Mouse (Mus musculus): ENCODE measurements around the gene Cryaa. TPM values are rescaled to one million over a fixed set of nuclear protein-coding genes. Genes with fewer than 3 reads are reported as not detected.
A peak's percentile ranks its signal among the peaks of the same experiment; 100 is the strongest.

Cryaa gene
- not detected in 2 replicates for polyA plus RNA-seq (2015; fragmentation: Nextera tagmentation; extraction: Ambion mirVana)

DNA sequence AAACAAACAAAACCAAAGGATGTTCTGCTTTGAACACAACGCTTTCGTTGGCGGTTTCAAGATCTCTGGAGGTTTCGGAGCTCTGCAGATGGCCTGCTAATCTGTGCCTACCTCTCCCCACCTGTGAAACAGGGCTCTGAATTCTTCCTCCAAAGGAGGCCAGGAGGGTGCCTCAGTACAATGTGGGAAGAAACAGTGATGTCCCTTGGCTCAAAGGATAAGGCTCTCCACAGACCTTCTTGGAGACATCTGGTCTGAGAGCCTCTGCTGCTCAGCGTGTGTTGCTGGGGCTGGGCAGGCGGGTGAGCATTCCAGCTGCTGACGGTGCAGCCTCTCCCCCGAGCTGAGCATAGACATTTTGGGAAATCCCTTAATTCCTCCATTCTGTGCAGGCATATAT is at the start of gene Cryaa:
Cryaa (plus strand) TSS at position 301 of the 400 bp plus-strand sequence.
- H3K4me2 ChIP-seq (ENCODE audit: low read length), result no peak within 1 kb of the TSS
- H3K27me3 ChIP-seq (replicated peaks; ENCODE audit: control insufficient read depth, insufficient read depth, low read length), result no peaks in the 10 kb centered on the region
- ATAC-seq, result no peak
- 81% methylated on average over 8 of the region's 8 CpGs for WGBS
- H3K4me3 ChIP-seq (replicated peaks; ENCODE audit: low read length), result no peak within 1 kb of the TSS
- H3K36me3 ChIP-seq (ENCODE audit: control insufficient read depth, insufficient read depth), result no peaks in the 10 kb centered on the region
- H3K9ac ChIP-seq (replicated peaks; ENCODE audit: low read depth, low read length), result no peak within 1 kb of the TSS
- H3K9me3 ChIP-seq (ENCODE audit: control insufficient read depth, low read length), result no peaks in the 10 kb centered on the region
- H3K27ac ChIP-seq (ENCODE audit: low read length), result no peak within 1 kb of the TSS
- no peaks in the 10 kb centered on the region for H3K4me1 ChIP-seq (replicated peaks; ENCODE audit: control insufficient read depth, insufficient read depth, low read length)

DNA sequence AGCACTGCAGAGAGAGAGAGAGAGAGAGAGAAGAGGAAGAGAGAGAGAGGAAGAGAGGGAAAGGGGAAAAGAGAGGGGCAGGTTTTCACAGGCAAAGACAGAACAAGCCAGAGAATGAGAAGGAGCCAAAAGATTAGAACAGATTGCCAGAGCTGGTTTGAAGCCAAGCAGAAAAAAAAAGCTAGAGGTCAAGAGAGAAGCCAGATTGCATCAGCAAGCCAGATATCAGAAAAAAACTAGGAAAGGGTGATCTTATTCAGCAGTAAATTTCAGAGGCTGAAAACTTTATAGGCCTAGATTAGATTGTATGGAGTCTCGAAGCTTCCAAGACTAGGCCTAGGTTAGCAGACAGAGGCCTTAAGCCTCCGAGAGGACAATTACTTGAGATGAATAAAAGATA is 49.6 kb upstream of the Cryaa start:
- no peaks in the 10 kb centered on the region for H3K4me1 ChIP-seq (replicated peaks; ENCODE audit: control insufficient read depth, insufficient read depth, low read length)
- ATAC-seq, result no peak
- no peaks in the 10 kb centered on the region for H3K9me3 ChIP-seq (ENCODE audit: control insufficient read depth, low read length)
- H3K27ac ChIP-seq (ENCODE audit: low read length), result no peak overlapping the region
- no peaks in the 10 kb centered on the region for H3K36me3 ChIP-seq (ENCODE audit: control insufficient read depth, insufficient read depth)
- H3K9ac ChIP-seq (replicated peaks; ENCODE audit: low read depth, low read length), result no peak overlapping the region
- H3K27me3 ChIP-seq (replicated peaks; ENCODE audit: control insufficient read depth, insufficient read depth, low read length), result no peaks in the 10 kb centered on the region
- no peak overlapping the region for H3K4me3 ChIP-seq (replicated peaks; ENCODE audit: low read length)
- WGBS, result 93% methylated on average over 2 of the region's 2 CpGs
- H3K4me2 ChIP-seq (ENCODE audit: low read length), result no peak overlapping the region

DNA sequence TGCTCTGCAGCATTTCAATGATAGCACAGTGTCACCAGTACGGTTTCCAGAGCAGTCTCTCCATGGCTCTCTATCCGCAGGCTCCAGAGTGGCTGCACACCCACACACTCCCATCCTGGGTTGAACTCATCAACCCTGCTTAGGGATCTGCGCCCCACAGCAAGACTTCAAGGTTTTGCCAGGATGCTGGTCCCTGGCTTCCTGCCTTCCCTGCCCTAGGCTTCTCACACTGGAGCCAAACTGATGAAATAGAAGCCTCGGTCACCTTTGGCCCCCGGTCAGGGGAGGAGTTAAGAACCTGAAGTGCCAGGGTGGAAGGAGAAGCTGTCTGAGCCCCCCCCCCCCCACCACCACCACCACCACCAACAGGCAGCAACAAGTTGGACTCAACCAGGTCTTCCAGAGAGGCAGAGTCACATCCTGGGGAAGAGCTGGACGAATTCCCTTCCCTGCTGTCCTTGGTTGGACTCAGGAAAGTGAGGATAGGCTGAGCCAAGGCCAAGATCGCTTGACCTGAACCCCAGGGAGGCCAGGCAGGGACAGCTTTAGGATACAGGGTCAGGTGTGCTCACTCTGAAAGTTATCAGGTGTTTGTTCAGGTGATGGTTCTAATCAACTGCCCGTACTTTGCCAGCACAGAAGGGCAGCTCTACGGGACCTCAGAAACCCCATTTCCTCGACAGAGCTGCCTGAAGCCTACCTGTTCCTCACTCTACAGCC is 46.4 kb upstream of the Cryaa start:
- H3K4me3 ChIP-seq (replicated peaks; ENCODE audit: low read length), result no peak overlapping the region
- WGBS, result 84% methylated on average over 10 of the region's 10 CpGs

DNA sequence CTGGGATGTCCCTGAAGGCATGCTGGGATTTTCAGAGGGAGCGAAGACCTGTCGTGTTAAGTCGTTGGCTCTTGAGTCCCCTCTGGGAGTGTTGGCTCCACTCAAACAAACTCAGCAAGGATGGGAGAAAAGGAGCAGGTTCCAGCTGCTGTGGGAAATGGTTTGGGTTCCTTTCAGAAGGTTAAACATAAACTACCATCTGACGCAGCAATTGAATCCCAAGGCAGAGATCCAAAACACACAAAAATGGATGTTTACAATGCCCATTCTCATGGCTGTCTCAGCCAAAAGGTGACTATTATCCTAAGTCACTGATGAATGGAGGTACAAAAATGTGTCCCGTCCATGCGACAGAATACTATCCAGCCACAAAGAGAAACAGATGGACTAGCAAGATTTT is 44.6 kb upstream of the Cryaa start:
- Histone ChIP-seq H3K9me3 (ENCODE audit: control insufficient read depth, low read length) (no peaks in the 10 kb centered on the region), H3K4me2 (ENCODE audit: low read length) (no peak overlapping the region), H3K36me3 (ENCODE audit: control insufficient read depth, insufficient read depth) (no peaks in the 10 kb centered on the region), H3K27me3 (replicated peaks; ENCODE audit: control insufficient read depth, insufficient read depth, low read length) (peaks cover 4% of the 10 kb centered on the region; the same call in 1 of the 2 replicates), H3K9ac (replicated peaks; ENCODE audit: low read depth, low read length) (no peak overlapping the region), H3K4me3 (replicated peaks; ENCODE audit: low read length) (no peak overlapping the region), H3K4me1 (replicated peaks; ENCODE audit: control insufficient read depth, insufficient read depth, low read length) (peaks cover 19% of the 10 kb centered on the region), H3K27ac (ENCODE audit: low read length) (no peak overlapping the region)
- no peak for ATAC-seq
- WGBS, result 69% methylated on average over 6 of the region's 6 CpGs

More for the DNA sequence above, 46.4 kb upstream of the Cryaa start:
- Histone ChIP-seq H3K9ac (replicated peaks; ENCODE audit: low read depth, low read length) (no peak overlapping the region), H3K36me3 (ENCODE audit: control insufficient read depth, insufficient read depth) (no peaks in the 10 kb centered on the region), H3K4me2 (ENCODE audit: low read length) (no peak overlapping the region), H3K9me3 (ENCODE audit: control insufficient read depth, low read length) (no peaks in the 10 kb centered on the region), H3K27ac (ENCODE audit: low read length) (no peak overlapping the region), H3K4me1 (replicated peaks; ENCODE audit: control insufficient read depth, insufficient read depth, low read length) (peaks cover 2% of the 10 kb centered on the region), H3K27me3 (replicated peaks; ENCODE audit: control insufficient read depth, insufficient read depth, low read length) (peaks cover 4% of the 10 kb centered on the region; the same call in 1 of the 2 replicates)
- no peak for ATAC-seq

DNA sequence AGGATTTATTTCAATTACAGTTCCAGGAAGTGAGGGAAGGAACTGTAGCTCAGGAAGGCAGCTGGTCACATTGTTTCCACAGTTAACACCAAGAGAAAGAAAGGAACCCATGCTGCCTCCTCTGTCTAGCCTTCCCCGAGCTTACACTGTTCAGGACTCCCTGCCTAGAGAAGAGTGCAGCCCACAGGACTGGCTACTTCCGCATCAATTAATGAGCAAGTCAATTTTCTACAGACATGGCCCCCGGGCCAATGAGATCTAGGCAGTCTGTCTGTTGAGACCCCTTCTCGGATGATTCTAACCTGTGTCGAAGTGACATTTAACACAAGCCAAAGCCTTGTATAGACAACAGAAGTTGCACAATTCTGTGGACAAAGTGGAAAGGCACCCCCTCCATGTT is 42.7 kb upstream of the Cryaa start:
- 69% methylated on average over 5 of the region's 5 CpGs for WGBS
- no peak overlapping the region for H3K4me2 ChIP-seq (ENCODE audit: low read length)
- no peak overlapping the region for H3K9ac ChIP-seq (replicated peaks; ENCODE audit: low read depth, low read length)
- no peaks in the 10 kb centered on the region for H3K9me3 ChIP-seq (ENCODE audit: control insufficient read depth, low read length)
- ATAC-seq, result no peak
- H3K27ac ChIP-seq (ENCODE audit: low read length), result no peak overlapping the region
- H3K27me3 ChIP-seq (replicated peaks; ENCODE audit: control insufficient read depth, insufficient read depth, low read length), result peaks cover 4% of the 10 kb centered on the region; the same call in 1 of the 2 replicates
- no peaks in the 10 kb centered on the region for H3K36me3 ChIP-seq (ENCODE audit: control insufficient read depth, insufficient read depth)
- no peak overlapping the region for H3K4me3 ChIP-seq (replicated peaks; ENCODE audit: low read length)
- H3K4me1 ChIP-seq (replicated peaks; ENCODE audit: control insufficient read depth, insufficient read depth, low read length), result peaks cover 24% of the 10 kb centered on the region

DNA sequence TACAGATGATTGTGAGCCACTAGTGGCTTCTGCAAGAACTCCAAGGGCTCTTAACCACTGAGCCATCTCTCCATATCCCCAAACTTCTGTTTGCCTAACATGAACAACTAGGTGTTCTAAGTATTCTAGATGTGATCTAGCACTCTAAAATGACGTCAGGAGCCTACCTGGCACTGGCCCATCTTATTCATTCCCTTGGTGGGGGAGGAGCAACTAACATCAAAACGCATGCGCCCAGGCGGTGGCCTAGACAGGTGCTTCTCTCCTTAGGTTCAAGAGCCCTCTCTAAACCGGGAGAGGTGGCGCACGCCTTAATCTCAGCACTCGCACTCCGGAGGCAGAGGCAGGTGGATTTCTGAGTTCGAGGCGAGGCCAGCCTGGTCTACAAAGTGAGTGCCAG is 41.8 kb upstream of the Cryaa start:
- 64% methylated on average over 11 of the region's 11 CpGs for WGBS
- no peak overlapping the region for H3K27ac ChIP-seq (ENCODE audit: low read length)
- H3K4me3 ChIP-seq (replicated peaks; ENCODE audit: low read length), result no peak overlapping the region
- H3K9me3 ChIP-seq (ENCODE audit: control insufficient read depth, low read length), result no peaks in the 10 kb centered on the region
- H3K9ac ChIP-seq (replicated peaks; ENCODE audit: low read depth, low read length), result no peak overlapping the region
- H3K4me1 ChIP-seq (replicated peaks; ENCODE audit: control insufficient read depth, insufficient read depth, low read length), result peaks cover 24% of the 10 kb centered on the region
- peaks cover 4% of the 10 kb centered on the region; the same call in 1 of the 2 replicates for H3K27me3 ChIP-seq (replicated peaks; ENCODE audit: control insufficient read depth, insufficient read depth, low read length)
- peak overlapping the region; percentile 93 for H3K4me2 ChIP-seq (ENCODE audit: low read length)
- no peaks in the 10 kb centered on the region for H3K36me3 ChIP-seq (ENCODE audit: control insufficient read depth, insufficient read depth)
- no peak for ATAC-seq

DNA sequence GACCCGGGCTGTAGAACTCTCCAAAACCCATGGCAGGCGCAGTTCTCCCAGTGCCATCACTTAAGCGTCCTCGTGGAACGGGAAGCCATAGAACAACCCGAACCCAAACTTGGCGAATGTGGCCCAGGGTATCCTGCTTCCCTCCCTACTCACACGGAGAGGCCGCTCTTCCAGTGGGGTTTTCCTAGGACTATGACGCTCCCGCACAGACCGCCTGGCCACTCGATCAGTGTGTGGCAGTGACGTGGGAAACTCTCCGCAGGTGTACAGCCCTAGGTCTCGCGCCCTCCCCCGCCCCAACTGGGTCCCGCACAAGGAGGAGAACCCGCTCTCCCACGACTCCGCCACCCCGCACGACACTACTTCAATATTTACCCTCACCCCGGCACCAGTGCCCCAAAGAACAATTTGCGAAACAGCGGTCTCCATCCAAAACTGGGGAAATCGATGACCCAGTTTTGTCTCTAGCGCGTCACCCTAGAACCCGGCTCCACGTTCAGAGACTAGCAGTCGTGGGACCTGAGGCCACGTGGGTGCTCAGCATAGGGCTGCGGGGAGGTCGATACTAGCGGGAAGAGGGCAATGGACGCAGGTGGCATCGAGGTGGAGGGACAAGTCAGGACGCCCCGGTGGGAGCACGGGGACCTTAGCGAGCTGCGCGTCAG is 41.2 kb upstream of the Cryaa start:
- Histone ChIP-seq H3K9me3 (ENCODE audit: control insufficient read depth, low read length) (no peaks in the 10 kb centered on the region), H3K4me3 (replicated peaks; ENCODE audit: low read length) (peak overlapping the region; percentile 56), H3K4me1 (replicated peaks; ENCODE audit: control insufficient read depth, insufficient read depth, low read length) (peaks cover 24% of the 10 kb centered on the region), H3K36me3 (ENCODE audit: control insufficient read depth, insufficient read depth) (no peaks in the 10 kb centered on the region), H3K27ac (ENCODE audit: low read length) (no peak overlapping the region), H3K27me3 (replicated peaks; ENCODE audit: control insufficient read depth, insufficient read depth, low read length) (peaks cover 4% of the 10 kb centered on the region; the same call in 1 of the 2 replicates), H3K4me2 (ENCODE audit: low read length) (peak overlapping the region; percentile 93), H3K9ac (replicated peaks; ENCODE audit: low read depth, low read length) (peak overlapping the region; percentile 57)
- WGBS, result 5% methylated on average over 45 of the region's 45 CpGs
- ATAC-seq, result peak; percentile 41; the same call in 1 of the 2 replicates

DNA sequence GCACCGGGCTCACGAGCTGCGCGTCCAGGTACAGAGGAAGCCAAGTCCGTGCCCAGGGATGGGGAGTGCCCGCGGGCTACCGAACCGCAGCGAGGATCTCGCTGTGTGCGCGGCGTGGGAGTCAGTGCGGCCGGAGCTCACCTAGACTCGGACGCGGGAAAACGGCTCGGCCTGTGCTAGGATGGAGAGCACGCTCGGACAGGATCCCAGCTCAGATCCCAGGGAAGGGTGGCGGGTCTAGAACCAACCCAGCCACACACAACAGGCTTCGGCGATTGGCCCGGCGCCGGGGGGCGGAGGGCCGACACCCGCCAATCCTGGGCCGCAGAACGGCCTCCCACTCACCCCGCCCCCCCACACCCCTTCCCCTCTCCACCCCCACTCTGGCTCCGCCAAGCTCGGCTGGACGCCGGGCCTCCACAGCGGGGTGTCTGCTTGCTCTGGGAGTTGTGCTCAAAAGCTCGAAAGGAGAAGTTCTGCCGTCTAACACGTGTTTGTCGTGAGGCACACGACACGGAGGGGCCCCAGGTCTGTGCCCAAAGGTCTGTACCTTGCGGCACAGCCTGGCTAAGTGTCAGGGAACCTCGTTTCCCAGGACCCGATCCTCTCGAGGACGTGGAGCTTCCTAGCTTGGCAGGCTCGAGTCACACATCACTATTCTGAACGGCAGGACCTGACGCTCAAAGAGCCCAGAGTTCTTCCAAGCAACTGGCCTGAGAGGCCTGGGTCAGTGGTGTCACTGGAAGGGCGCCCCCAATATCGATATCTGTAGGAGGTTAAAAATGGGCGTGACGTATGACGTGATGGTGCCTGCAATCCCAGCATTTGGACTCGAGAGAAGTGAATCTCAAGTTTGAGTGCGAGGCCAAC is 40.4 kb upstream of the Cryaa start, which contains the start of gene Cbs:
Cbs (minus strand) TSS at position 297 of the 870 bp plus-strand sequence.
- Histone ChIP-seq H3K4me1 (replicated peaks; ENCODE audit: control insufficient read depth, insufficient read depth, low read length) (peaks cover 24% of the 10 kb centered on the region), H3K4me2 (ENCODE audit: low read length) (peak within 1 kb of the TSS; percentile 93), H3K4me3 (replicated peaks; ENCODE audit: low read length) (peak within 1 kb of the TSS; percentile 56), H3K27me3 (replicated peaks; ENCODE audit: control insufficient read depth, insufficient read depth, low read length) (peaks cover 4% of the 10 kb centered on the region; the same call in 1 of the 2 replicates), H3K36me3 (ENCODE audit: control insufficient read depth, insufficient read depth) (no peaks in the 10 kb centered on the region), H3K27ac (ENCODE audit: low read length) (peak within 1 kb of the TSS; percentile 61), H3K9ac (replicated peaks; ENCODE audit: low read depth, low read length) (peak within 1 kb of the TSS; percentile 57), H3K9me3 (ENCODE audit: control insufficient read depth, low read length) (no peaks in the 10 kb centered on the region)
- WGBS, result 2% methylated on average over 59 of the region's 61 CpGs
- peak; percentile 86 for ATAC-seq

Measured in forebrain, embryonic 16.5 days (tissue).